Comparison of ENCODE assay signal across 9 mouse cellular contexts in the genomic region with DNA sequence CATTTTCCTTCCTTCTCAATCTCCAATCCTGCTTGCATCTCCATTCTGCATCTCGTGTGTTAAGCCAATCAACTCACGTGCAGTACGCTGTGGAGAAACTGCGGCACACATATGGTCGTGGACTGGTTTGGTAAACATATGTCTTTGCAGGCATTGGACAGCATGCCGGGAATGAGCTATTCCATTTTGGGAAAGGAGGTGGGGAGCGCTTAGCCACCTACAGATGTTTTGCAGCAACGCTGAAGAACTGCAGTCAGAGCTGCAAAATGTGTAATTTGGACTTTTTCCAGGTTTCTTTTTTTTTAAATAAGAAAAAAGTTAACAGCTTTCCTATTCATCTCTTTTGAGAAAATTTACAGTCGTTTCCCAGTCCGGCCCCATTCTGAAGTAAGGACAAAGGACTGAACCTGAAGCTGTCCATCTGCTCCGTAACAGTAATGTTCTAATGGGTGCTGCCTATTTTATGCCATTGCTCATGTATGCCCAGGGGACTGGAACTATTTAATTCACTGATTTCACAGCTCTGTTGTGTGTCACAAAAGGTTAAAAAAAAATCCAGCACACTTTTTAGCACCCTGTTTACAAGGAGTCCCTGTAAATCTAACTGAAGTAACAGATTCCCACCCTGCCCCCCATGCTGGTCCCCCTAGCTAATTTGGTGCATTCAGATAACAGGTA.
DNase-seq lines count a peak whose midpoint lies in the region; ATAC-seq lines count a peak whose summit lies in the region.
"Had no signal": no experiment of that assay in that cellular context is flagged by ENCODE, and none has a peak within 500 bp of the region (broad histone marks: within the 10 kb centered on the region; RNA-seq: fewer than 3 reads in every experiment).

No protein-coding gene starts in this region.

- H3K27ac ChIP-seq in forebrain, embryonic 11.5 days (ENCODE audit: low read depth, low read length) = peak overlapping the region; percentile 5; the same call in 1 of the 2 replicates
- peak overlapping the region; percentile 84 for H3K27ac ChIP-seq in midbrain, embryonic 13.5 days
- H3K27ac ChIP-seq: liver, embryonic 14.5 days had no signal

- peaks cover 6% of the 10 kb centered on the region; the same call in 1 of the 2 replicates for H3K4me1 ChIP-seq in forebrain, embryonic 11.5 days (replicated peaks; ENCODE audit: control insufficient read depth, insufficient read depth, low read length)
- peaks cover 22% of the 10 kb centered on the region for H3K4me1 ChIP-seq in midbrain, embryonic 13.5 days (replicated peaks)

- no peaks in the 10 kb centered on the region for H3K36me3 ChIP-seq in forebrain, embryonic 11.5 days (ENCODE audit: control insufficient read depth, insufficient read depth, low read length)
- H3K36me3 ChIP-seq in midbrain, embryonic 13.5 days = no peaks in the 10 kb centered on the region

- DNase-seq in cerebellum, adult 9-11 months = peak; percentile 86
- DNase-seq in forebrain, embryonic 11.5 days (ENCODE audit: low spot score) = no peak
- peak; percentile 57 to 82 for DNase-seq in layer of hippocampus, adult 18-20 months (ENCODE audit: low spot score in 2 of 2)
- DNase-seq in thymus, postnatal 36 days = no peak
- no peak for DNase-seq in liver
- no peak for DNase-seq in thymus, postnatal 0 days (ENCODE audit: low spot score)

- no peak overlapping the region for H3K9ac ChIP-seq in forebrain, embryonic 11.5 days (ENCODE audit: low read length)
- peak overlapping the region; percentile 21 for H3K9ac ChIP-seq in midbrain, embryonic 13.5 days (replicated peaks)
- H3K9ac ChIP-seq: liver, embryonic 14.5 days had no signal

- no peaks in the 10 kb centered on the region for H3K9me3 ChIP-seq in forebrain, embryonic 11.5 days (ENCODE audit: control insufficient read depth, low read length)
- no peaks in the 10 kb centered on the region for H3K9me3 ChIP-seq in midbrain, embryonic 13.5 days

- H3K4me2 ChIP-seq in forebrain, embryonic 11.5 days (ENCODE audit: low read depth, low read length, severe bottlenecking) = no peak overlapping the region
- peak overlapping the region; percentile 42 for H3K4me2 ChIP-seq in midbrain, embryonic 13.5 days (replicated peaks)

- H3K27me3 ChIP-seq in forebrain, embryonic 11.5 days (ENCODE audit: control insufficient read depth, insufficient read depth, low read length) = no peaks in the 10 kb centered on the region
- H3K27me3 ChIP-seq in midbrain, embryonic 13.5 days = no peaks in the 10 kb centered on the region

- 57% methylated on average over 11 of the region's 11 CpGs for WGBS in forebrain, embryonic 11.5 days
- 19% methylated on average over 11 of the region's 11 CpGs for WGBS in midbrain, embryonic 13.5 days

- H3K4me3 ChIP-seq in forebrain, embryonic 11.5 days (ENCODE audit: low read depth, low read length) = no peak overlapping the region
- peak overlapping the region; percentile 17 for H3K4me3 ChIP-seq in midbrain, embryonic 13.5 days (replicated peaks)

- ATAC-seq in forebrain, embryonic 11.5 days (replicated peaks; ENCODE audit: low FRiP score) = peak; percentile 72
- peak; percentile 90 for ATAC-seq in midbrain, embryonic 13.5 days
- no peak for ATAC-seq in erythroblast, adult 5-6 weeks (replicated peaks; ENCODE audit: low FRiP score, poor library complexity, severe bottlenecking)

Comparison
In these comparisons a context has a peak if more than half of its experiments do, and no peak if none do; other contexts are left out.
1. DNase-seq: peak in cerebellum, adult 9-11 months (single experiment) and layer of hippocampus, adult 18-20 months (2 of 2); none in forebrain, embryonic 11.5 days (single experiment), thymus, postnatal 36 days (0 of 2), liver (single experiment) and thymus, postnatal 0 days (single experiment).